Mouse (Mus musculus) heart, adult 2 months (tissue): Measurements from ENCODE around the gene Ctps2.

Experiments used
- CTCF ChIP-seq: fragments of 200-600 bp; IDR thresholded peaks from 2 replicates; pipeline ENCODE4 v1.8.1; 2022; ENCODE audit warnings: antibody characterized with exemption, mild to moderate bottlenecking, moderate library complexity
- EP300 ChIP-seq: fragments of 200-500 bp; IDR thresholded peaks from 2 replicates; pipeline ENCODE4 v1.6.1; 2011; ENCODE audit warnings: low read depth, low read length, control low read depth; ENCODE audit not compliant: insufficient read depth
- POLR2A ChIP-seq: fragments of 200-500 bp; IDR thresholded peaks from 2 replicates; pipeline ENCODE4 v1.6.1; 2011; ENCODE audit warnings: mild to moderate bottlenecking, low read depth, low read length, control low read depth; ENCODE audit not compliant: insufficient read depth

DNA sequence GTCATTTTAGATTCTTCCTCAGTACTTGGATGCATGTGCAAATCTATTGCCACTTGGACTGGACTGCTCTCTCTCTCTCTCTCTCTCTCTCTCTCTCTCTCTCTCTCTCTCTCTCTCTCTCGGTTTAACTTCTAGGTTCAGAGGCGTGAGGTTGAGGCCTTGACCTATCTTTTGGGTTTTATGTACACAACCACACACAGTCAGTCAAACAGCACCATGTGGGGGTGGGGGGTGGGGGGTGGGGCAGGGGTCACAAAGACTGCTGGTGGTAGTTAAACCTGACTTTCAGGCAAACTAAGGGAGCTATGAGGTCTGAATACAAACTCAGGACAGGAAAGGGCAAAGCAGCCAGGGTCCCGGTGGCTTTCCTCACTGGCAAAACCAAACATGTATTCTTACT lies 6.5 kb downstream of the Ctps2 start:
- no peak for TF ChIP-seq CTCF
- TF ChIP-seq POLR2A, result no peak
- TF ChIP-seq EP300, result no peak
